Mouse (Mus musculus) heart, postnatal 0 days (tissue): ENCODE results near the gene Lmod2. TPM values are rescaled to one million over a fixed set of nuclear protein-coding genes. Genes with fewer than 3 reads are reported as not detected.
A peak's percentile ranks its signal among the peaks of the same experiment; 100 is the strongest.

Experiments used
- ATAC-seq: fragments of 200-750 bp; cut with Nextera tagmentation; 2 replicates; pipeline ENCODE4 v1.8.0; 2017; ENCODE audit warnings: low read depth, moderate number of reproducible peaks, moderate library complexity; ENCODE audit not compliant: insufficient read depth
- DNase-seq: peaks from one replicate; pipeline ENCODE4 v3.0.0-alpha.2; 2016; ENCODE audit warnings: low spot score
- H3K27ac ChIP-seq: fragments of 300-500 bp; sonication (generic); 2 replicates; pipeline ENCODE4 v1.5.1; 2014; ENCODE audit warnings: low read depth, mild to moderate bottlenecking
- H3K27me3 ChIP-seq: fragments of 300-500 bp; sonication (generic); 2 replicates; pipeline ENCODE4 v1.6.1; 2014; ENCODE audit warnings: low read length, mixed read lengths; ENCODE audit not compliant: control insufficient read depth, insufficient read depth
- H3K36me3 ChIP-seq: fragments of 300-500 bp; sonication (generic); replicated peaks from 2 replicates; pipeline ENCODE4 v1.6.1; 2014; ENCODE audit warnings: low read length, mixed read lengths; ENCODE audit not compliant: control insufficient read depth, insufficient read depth
- H3K4me1 ChIP-seq: fragments of 300-500 bp; sonication (generic); 2 replicates; pipeline ENCODE4 v1.6.1; 2014; ENCODE audit warnings: antibody characterized with exemption; ENCODE audit not compliant: control insufficient read depth, insufficient read depth
- H3K4me2 ChIP-seq: fragments of 300-500 bp; sonication (generic); 2 replicates; pipeline ENCODE4 v1.6.1; 2014; ENCODE audit warnings: low read depth, mild to moderate bottlenecking, low read length, moderate library complexity
- H3K4me3 ChIP-seq: fragments of 300-500 bp; sonication (generic); 2 replicates; pipeline ENCODE4 v1.5.1; 2014; ENCODE audit warnings: low read depth, low read length
- H3K9ac ChIP-seq: fragments of 300-500 bp; sonication (generic); replicated peaks from 2 replicates; pipeline ENCODE4 v1.6.1; 2014; ENCODE audit warnings: low read depth, low read length, mixed read lengths
- H3K9me3 ChIP-seq: fragments of 300-500 bp; sonication (generic); replicated peaks from 2 replicates; pipeline ENCODE4 v1.6.1; 2016; ENCODE audit warnings: low read length; ENCODE audit not compliant: control insufficient read depth
- CTCF ChIP-seq: IDR thresholded peaks from 2 replicates; pipeline ENCODE4 v1.5.1; 2016; ENCODE audit warnings: antibody characterized with exemption, control low read depth, low read depth
- EP300 ChIP-seq: IDR thresholded peaks from 2 replicates; pipeline ENCODE4 v1.6.1; 2016; ENCODE audit warnings: antibody characterized with exemption, low read depth
- WGBS: fragments of 180-500 bp; shearing (Covaris S2); extraction: QIAGEN DNeasy Blood & Tissue Kit; methylation state at CpG from one replicate; pipeline ENCODE4 v1.1.7; 2014; 5-methylcytosine and 5-hydroxymethylcytosine counted together
- polyA plus RNA-seq: library from polyadenylated mRNA; unstranded; fragments of >200 nt; fragmentation: Nextera tagmentation; extraction: Ambion mirVana; gene quantifications from 2 replicates; pipeline ENCODE4 v1.2.1, GENCODE M21; 2015
- total RNA-seq: library from RNA; depleted of rRNA; stranded (reverse); fragments of >200 nt; gene quantifications from 2 replicates; pipeline ENCODE4 v1.2.3, GENCODE M21; 2014; ENCODE audit warnings: low replicate concordance

Gene Lmod2
- total and polyA plus RNA-seq, 2 experiments from 2014 or later, result 51.9 to 70.3 TPM

GRCm38 (mm10) chr6:24606512-24606911 lies 8.9 kb downstream of the Lmod2 start:
- Histone ChIP-seq H3K36me3 (peaks cover 61% of the 10 kb centered on the region), H3K4me1 (peaks cover 14% of the 10 kb centered on the region), H3K27ac (0 out of 2 replicates have a peak overlapping the region, but pooled peaks have one; percentile 7), H3K4me2 (no peak overlapping the region), H3K9me3 (no peaks in the 10 kb centered on the region), H3K4me3 (no peak overlapping the region), H3K9ac (no peak overlapping the region), H3K27me3 (no peaks in the 10 kb centered on the region)
- DNase-seq (no peak), ATAC-seq (no peak)
- 63% methylated on average over 10 of the region's 10 CpGs for WGBS
- TF ChIP-seq EP300, result no peak
- peak; percentile 22; the same call in 1 of the 2 replicates for TF ChIP-seq CTCF

DNA sequence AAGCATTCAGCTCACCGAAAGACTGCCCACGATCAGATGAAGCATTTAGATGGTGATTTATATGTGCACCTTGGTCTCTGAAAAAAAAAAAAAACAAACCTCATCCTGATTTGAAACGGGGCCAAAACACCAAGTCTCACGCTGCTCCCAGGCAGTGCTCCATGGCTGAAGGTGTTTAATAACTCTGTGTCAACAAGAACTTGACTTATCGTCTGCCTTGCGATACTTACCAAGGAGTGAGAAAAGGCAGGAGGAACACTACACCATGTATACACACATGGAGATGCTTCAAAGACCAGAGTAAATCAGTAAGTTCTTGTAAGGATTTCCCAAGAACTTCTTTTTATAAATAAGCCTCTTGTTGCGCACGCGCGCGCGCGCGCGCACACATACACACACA lies 10.0 kb downstream of the Lmod2 start:
- no peak for DNase-seq
- 70% methylated on average over 15 of the region's 15 CpGs for WGBS
- Histone ChIP-seq H3K4me3 (no peak overlapping the region), H3K27me3 (no peaks in the 10 kb centered on the region), H3K4me1 (peaks cover 14% of the 10 kb centered on the region), H3K4me2 (no peak overlapping the region), H3K9ac (no peak overlapping the region), H3K27ac (no peak overlapping the region), H3K9me3 (no peaks in the 10 kb centered on the region), H3K36me3 (peaks cover 57% of the 10 kb centered on the region)
- no peak for ATAC-seq
- TF ChIP-seq CTCF (no peak), EP300 (no peak)

- no peak for DNase-seq
- H3K36me3 ChIP-seq, result peaks cover 52% of the 10 kb centered on the region
- no peak overlapping the region for H3K27ac ChIP-seq
Measured at GRCm38 (mm10) chr6:24608129-24608528, 10.6 kb downstream of the Lmod2 start.

DNA sequence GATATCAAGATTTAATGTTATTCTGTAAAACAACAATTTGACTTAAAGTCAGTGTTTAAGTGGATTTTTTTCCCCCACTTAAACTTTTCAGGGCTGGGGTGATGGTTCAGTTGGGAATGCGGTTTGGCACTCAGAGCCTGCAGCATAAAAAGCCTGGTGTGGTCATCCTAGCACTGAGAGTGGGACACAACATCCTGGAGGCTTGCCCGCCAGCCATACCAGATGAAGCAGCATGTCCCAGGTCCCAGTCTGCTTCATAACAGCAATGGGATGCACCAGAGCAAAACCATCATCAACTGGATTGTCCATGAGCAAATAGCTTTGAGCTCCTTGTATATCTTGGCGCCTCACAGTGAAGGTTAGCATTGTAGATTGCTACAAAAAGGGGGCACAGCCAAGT lies 11.1 kb downstream of the Lmod2 start:
- Histone ChIP-seq H3K36me3 (peaks cover 51% of the 10 kb centered on the region), H3K27me3 (no peaks in the 10 kb centered on the region), H3K4me1 (peaks cover 11% of the 10 kb centered on the region), H3K4me2 (no peak overlapping the region), H3K4me3 (no peak overlapping the region), H3K27ac (no peak overlapping the region), H3K9me3 (no peaks in the 10 kb centered on the region), H3K9ac (no peak overlapping the region)
- TF ChIP-seq CTCF (no peak), EP300 (no peak)
- ATAC-seq (no peak), DNase-seq (no peak)
- WGBS, result 91% methylated on average over 3 of the region's 3 CpGs

More at GRCm38 (mm10) chr6:24608129-24608528, 10.6 kb downstream of the Lmod2 start:
- no peaks in the 10 kb centered on the region for H3K27me3 ChIP-seq
- H3K9me3 ChIP-seq, result no peaks in the 10 kb centered on the region
- ATAC-seq, result peak; percentile 27; the same call in 1 of the 2 replicates
- no peak overlapping the region for H3K4me2 ChIP-seq
- peaks cover 11% of the 10 kb centered on the region for H3K4me1 ChIP-seq
- WGBS, result 40% methylated on average over 4 of the region's 4 CpGs
- H3K9ac ChIP-seq, result no peak overlapping the region
- TF ChIP-seq CTCF (no peak), EP300 (no peak)
- no peak overlapping the region for H3K4me3 ChIP-seq

DNA sequence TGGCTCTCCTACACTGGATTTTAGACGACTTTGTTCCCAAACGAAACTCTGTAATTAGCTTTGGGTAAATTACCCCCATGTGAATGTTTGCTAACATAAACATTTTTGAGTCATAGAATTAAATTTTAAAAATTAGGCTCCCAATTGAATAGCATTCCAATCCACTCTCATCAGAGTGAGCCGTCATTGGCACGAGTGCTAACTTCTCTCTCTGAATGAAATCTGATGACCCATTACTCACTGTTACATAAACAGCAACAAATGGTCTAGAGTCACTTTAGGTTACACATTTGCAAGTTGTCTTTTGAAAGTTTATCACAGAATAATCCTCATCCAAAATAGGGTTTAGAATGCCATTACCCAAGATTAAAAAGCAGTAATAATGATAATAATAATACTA lies 12.0 kb downstream of the Lmod2 start:
- Histone ChIP-seq H3K4me1 (peaks cover 11% of the 10 kb centered on the region), H3K27ac (no peak overlapping the region), H3K9ac (no peak overlapping the region), H3K27me3 (no peaks in the 10 kb centered on the region), H3K9me3 (no peaks in the 10 kb centered on the region), H3K36me3 (peaks cover 47% of the 10 kb centered on the region), H3K4me3 (no peak overlapping the region), H3K4me2 (no peak overlapping the region)
- ATAC-seq (no peak), DNase-seq (no peak)
- TF ChIP-seq EP300 (no peak), CTCF (no peak)
- 51% methylated on average over 4 of the region's 4 CpGs for WGBS

- TF ChIP-seq EP300 (no peak), CTCF (no peak)
- Histone ChIP-seq H3K27me3 (no peaks in the 10 kb centered on the region), H3K9me3 (no peaks in the 10 kb centered on the region), H3K4me1 (peaks cover 11% of the 10 kb centered on the region), H3K27ac (no peak overlapping the region), H3K9ac (no peak overlapping the region), H3K4me3 (no peak overlapping the region), H3K4me2 (no peak overlapping the region), H3K36me3 (peaks cover 48% of the 10 kb centered on the region)
- 86% methylated on average over 4 of the region's 4 CpGs for WGBS
- DNase-seq (no peak), ATAC-seq (no peak)
Measured at GRCm38 (mm10) chr6:24610358-24610757, 12.8 kb downstream of the Lmod2 start.
